Mouse (Mus musculus) layer of hippocampus, adult 9-11 months (tissue): Measurements from ENCODE around the gene Ankdd1a.

Source experiments
- DNase-seq: peaks from one replicate; pipeline ENCODE4 v3.0.0; 2022

Gene Ankdd1a

DNA sequence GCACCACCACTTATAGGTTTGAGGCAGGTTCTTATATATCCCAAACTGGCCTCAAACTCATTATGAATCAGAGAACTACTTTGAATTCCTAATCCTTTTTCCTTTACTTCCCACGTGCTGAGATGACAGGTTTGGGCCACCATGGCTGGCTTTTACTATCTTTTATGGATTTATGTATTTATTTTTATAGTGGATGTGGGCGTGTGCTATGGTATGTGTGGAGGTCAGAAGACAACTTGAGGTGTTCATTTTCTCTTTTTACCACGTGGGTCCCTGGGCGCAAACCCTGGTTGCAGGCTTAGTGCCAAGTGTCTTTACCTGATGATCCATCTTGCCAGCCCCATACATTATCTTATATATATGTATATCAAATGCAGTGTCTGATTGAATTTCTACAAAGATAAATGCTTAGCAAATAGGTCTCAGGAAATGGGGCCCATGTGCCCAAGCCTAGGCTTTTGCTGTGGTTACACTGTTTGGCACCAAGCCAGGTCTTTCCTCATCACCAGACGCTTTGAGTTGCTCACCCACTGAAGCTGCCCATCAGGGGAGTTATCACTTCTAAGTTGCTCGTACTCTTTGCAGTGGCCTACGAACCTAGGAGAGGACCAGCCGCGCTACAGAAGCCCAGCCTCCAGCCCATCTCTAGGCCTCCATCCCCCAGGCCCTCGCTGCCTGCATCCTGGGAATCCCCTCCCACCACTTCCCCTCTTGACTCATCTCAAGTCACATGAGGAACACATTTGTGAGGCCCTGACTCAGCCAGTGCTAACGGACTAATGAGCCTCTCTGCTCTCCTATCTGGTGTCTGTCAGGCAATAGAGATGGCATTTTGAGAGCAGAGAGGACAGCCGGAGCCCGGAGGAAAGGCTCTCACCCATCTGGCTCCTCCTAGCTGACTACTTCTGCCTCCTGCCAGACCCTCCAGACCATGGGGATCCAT, 21.4 kb upstream of the Ankdd1a start:
- peak; percentile 75 for DNase-seq

DNA sequence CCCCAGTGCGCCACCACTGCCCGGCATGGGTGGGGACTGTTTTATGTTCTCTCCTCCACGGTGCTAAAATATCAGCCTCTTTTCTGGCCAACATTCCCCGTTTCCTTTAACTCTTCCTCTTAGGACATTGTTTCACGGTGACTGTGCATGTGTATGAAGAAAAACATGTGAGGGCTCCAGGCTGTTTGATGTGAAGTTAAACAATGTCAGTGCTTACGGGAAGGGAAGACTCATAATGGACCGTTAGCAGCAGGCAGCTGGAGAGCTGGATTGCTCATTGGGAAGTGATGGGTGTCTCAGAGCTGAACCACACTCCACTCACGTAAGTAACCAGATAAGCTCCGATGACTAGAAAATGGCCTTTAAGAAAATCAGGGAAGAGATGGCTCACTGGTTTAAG, 19.7 kb upstream of the Ankdd1a start:
- DNase-seq: no peak

DNA sequence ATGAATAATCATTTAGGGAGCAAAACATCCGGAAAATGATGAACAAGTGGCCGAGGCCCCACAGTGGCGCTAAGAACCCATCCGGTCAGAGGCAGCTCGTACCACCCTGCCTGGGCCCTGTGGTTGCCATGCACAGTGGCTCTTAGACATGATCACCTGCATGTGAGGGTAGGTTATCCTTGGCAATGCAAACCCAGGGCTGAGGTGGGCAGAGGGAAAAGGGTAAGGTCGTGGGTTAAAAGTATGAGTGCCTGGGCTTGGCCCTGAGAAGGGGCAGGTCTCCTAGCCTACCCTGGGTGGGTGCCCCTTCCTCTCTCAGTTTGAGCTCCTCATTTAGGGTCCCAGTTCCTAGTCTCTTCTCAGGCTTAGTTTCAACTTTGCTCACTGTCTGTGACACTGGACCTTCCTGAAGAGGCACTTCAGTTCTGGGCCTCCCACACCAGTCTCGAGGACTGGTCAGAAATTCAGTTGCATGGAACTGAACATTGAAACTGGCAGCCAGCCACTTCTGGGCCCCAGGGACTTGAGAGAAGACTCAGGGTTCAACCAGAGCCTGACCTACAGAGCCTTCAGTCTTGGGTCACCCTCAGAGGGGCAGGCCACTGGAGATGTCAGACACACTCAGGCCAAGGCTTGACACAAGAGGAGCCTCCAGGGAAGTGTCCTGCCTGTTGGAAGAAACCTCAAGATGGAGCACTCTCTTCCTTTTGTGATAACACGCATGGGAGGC, 18.1 kb upstream of the Ankdd1a start:
- DNase-seq: peak; percentile 22

DNA sequence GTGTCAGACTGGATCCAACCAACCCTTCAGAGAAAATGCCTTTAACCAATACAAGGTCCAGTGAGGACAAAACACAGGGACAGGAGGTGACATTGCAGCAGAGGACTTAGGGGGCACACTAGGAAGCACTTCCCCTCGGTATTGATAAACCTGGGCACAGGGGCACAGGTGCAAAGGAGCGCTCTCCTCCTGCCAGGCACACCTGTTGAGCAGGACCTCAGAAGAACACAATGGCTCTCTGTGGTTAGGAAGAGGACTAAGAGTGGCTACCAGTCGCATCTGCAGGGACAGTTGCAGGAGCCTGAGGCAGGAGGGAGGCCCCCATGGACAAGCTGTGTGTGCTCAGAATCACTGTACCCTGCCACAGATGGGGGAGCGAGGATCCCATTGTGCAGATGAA, 16.5 kb upstream of the Ankdd1a start:
- no peak for DNase-seq

DNA sequence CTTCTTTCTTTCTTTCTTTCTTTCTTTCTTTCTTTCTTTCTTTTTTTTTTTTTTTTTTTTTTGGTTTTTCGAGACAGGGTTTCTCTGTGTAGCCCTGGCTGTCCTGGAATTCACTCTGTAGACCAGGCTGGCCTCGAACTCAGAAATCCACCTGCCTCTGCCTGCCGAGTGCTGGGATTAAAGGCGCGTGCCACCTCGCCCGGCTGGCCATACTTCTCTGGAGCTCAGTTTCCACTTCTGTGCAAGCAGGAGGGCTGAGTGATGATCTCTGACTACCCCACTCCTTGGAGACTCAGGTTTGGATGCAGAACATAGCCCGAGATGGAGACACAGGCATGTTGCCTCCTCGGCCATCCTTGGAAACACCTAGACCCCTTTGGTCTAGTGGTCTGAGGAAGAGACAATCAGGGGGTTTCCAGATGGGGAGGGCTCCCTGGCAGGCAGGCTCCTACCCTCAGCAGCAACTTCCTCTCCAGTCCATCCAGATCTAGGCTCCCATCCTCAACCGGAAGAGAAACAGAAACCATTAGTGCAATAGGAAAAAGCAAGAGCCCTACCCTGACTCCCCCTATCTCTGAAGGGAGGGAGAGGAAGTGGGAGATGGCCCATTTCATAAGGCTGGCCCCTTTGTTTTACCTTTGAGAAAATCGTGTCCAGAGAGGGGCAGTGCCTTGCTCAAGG, 15.9 kb upstream of the Ankdd1a start:
- no peak for DNase-seq

DNA sequence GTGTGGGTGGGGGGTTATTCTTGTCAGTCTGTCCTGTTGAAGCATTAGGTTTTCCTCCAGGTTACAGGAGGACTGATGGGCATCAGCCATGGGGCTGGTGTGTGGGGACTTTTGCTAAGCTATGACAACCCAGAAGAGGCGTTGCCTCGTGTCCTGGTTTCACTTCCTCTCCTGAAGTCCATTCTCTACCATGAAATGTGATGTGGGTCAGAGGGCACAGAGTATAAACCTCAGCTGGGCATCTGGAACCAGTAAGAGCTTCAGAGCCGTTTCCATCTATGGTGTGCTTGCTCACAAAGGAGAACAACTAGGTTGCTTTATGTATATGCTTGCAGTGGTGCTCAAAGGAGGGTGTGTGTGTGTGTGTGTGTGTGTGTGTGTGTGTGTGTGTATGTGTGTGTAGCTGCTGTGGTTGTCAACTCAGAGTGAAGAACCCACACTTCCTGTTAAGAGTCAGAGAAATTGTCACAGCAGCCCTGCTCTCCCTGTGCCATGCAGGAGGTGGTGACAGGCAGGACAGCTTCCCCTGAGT, 15.3 kb upstream of the Ankdd1a start:
- DNase-seq: peak; percentile 34

DNA sequence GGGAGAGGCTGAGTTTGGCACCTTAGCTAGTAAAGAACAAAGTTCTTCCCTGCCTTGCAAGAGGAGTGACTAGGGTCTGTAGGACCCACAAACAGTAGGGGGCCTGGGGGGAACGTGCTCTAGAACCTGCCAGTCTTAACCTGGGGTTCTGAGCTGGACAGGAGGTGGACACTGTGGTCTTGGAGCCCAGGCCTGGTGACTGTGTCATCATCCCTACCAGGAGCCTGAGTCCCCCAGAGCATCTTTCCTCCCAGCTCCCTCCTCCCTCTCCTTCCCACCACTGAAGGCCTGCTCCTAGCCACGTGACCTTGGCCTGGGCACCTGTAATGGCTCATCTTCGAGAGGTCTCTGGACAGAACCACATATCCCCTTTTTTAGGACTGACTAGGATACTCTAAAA, 14.1 kb upstream of the Ankdd1a start:
- no peak for DNase-seq

DNA sequence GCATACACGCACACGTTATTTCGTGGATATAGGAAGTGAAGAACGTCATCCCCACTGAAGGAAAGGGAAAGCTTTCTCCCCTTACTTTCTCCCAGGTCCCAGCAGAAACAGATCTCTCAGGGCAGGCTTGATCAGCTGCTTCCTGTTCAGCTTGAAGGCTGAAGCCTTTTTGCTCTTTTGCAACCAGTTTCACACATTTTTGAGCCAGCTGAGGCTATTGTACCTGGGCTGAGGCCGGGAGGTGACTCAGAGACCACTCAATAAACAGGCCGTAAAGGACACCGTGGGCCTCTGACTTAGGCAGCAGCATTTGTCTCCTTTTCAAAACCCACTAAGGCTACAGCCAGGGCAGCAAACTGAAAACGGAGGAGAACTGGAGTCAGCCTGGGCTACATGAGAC, 13.0 kb upstream of the Ankdd1a start:
- DNase-seq: no peak

DNA sequence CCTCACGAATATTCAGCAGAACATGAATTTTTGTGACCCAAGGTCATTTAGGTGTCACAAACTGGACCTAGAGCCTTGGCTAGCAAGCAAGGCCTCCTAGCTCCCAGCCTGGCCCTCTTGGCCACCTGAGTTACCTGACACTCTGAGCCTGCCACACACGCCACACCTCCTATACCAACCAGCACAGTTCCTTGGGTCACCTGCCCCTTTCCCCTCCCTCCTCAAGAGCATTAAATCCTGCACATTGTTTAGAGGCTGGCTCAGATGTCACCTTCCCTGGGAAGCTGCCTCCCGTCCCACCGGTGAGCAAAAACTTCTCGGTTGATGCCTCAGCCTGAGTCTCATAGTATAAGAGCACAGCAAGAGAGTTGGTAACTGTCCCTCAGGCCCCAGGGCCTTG, 11.3 kb upstream of the Ankdd1a start:
- DNase-seq: no peak

DNA sequence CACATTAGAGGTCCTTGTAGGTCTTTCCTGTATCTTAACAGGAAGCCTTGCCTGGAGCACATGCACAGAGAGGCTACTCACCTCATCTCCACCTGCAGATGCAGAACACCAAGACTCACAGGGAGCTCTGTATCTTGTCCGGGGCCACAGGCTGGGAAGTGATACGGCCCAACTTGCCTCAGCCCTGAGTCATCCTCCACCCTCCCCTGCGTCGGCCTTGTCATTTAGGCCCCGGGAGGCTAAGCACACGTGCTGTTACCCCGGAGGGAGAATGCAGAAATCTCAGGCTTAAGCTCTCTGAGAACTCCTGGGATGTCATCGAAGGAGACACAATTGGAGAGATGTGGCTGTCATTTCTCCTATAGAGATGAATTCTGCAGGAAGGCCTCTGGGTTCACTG, 9.7 kb upstream of the Ankdd1a start:
- DNase-seq: no peak

DNA sequence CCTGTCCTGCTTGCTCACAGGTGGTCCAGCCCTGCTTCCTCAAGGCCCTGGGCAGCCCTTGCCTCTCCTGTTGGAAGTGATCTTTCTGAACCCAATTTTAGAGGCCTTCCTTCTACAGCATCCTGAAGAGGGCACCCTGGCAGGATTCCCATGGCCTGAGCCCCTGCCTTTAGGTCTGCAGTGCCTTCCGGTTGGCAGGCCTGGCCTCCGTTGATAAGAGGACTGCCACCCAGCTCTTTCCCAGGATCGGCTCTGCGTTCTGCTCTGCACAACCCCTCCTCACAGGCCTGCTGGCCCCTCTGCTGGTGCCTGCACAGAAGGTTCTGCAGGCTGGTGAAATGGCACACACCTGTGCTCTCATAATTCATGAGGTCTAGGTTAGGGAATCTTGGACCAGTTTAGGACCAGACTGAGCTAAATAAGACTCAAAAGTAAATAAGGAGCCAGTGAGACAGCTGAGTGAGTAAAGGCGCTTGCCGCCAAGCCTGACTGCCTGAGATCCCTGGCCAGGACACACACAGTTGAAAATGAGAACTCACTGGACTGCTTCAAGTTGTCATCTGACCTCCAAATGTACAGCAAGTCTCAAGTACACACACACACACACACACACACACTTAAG, 8.5 kb upstream of the Ankdd1a start:
- no peak for DNase-seq

DNA sequence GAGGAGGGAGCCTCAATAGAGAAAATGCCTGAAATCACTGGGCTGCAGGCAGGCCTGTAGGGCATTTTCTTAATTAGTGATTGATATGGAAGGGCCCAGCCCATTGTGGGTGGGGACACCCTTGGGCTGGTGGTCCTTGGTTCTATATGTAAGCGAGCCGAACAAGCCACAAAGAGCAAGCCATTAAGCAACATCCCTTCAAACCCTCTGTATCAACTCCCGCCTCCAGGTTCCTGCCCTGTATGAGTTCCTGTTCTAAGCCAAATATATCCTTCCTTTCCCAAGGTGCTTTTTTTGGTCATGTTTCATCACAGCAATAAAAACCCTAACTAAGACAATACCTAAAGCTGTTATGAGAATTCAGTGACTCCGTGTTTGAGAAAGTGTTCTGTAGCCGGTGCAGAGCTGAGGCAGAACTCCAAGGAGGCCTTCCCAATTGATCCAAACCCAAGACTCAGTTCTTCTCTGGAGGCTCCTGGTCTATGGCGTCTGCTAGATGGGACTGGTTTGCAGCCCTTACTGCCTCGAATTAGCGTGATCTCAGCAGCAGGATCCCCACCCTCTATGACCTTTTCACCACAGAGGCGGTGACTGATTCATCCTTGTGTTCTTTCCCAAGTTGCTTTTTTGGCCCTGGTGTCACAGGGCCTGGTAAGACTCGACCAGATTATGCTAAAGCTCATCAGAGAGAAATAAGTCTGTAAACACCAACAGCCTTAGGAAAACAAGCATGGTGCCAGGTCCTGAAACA, 5.6 kb upstream of the Ankdd1a start:
- no peak for DNase-seq

DNA sequence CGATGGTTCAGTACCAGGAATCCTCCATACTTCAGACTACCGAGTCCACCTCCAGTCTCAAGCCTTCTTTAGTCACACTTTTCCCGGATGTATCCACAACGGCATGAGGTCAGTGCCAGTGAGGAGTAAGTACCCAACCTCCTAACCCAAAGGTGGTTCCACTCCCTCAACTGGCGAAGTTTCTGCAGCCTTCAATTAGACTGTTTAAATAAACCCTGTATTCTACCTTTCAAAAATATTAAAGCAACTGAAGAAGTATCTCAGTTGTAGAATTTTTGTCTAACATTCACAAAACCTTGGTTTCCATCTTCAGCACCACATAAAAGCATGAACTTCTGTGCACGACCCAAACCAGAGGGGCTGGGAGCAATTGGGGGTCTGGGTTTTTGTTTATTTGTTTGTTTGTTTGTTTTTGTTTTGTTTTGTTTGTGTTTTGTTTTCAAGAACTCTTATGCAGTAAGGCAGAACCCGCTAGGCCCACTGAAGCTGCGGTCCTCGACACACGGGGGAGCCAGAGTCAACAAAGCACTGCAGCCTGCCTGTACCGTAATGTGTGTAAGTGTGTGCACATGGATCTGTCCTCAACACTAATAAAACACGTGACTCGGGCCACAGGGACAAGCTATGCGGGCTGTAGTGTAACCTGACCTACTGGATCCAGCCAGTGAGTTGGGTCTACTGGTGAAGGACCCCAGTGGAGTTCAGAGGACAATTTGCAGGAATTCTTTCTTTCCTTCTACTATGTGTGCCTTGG, 3.8 kb upstream of the Ankdd1a start:
- peak; percentile 85 for DNase-seq

DNA sequence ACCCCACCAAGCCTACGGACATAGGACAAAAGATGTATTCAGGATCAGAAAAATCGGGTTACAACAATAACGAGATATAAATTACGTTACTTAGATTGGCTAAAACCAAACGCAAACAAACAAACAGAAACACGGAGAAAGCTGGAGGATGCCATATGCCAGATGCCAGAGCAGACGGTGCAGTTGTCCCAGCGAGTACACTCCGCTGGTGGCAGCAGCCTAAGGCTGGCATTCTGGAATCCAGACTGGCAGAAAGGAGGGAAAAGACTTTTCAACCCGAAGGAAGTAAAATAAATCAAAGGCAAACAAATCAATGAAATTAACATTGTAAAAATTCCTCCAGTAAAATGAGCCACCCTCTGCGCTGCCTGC, 498 bp upstream of the Ankdd1a start:
- DNase-seq: no peak

DNA sequence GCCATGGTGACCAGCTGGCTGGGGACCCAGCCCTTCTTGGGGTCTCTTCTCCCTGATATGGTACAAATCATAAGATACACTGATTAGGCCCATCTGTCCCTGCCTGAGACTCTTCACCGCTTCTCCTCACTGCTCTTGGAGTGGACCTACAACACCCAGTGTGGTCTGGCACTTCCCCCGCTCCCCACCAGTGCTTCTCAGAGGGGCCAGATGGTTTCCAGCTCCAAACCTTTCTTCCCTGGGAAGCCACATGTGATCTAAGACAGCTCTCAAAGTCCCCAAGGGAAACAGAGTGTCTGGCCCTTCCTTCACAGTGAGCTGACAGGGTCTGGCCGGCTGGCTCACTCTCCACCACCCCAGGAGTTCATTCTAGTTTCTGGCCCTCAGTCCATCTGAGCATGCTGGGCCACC, 5.1 kb downstream of the Ankdd1a start:
- no peak for DNase-seq

DNA sequence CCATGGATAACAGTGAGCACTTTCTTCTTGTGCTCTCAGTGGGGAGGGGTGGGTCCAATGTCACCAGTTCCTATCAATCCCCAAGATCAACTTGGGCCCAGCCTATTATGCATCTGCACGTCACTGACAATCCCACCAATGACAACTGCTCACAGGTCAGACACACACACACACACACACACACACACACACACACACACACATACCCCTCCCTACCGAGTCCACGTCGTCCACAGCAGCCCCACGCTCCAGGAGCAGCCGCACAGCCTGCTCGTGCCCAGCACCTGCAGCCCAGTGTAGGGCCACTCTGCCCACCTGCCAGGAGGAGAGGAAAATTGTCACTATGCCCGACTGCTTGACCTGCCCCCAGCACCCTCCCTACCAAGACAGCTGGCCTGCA, 5.6 kb downstream of the Ankdd1a start:
- DNase-seq: no peak

DNA sequence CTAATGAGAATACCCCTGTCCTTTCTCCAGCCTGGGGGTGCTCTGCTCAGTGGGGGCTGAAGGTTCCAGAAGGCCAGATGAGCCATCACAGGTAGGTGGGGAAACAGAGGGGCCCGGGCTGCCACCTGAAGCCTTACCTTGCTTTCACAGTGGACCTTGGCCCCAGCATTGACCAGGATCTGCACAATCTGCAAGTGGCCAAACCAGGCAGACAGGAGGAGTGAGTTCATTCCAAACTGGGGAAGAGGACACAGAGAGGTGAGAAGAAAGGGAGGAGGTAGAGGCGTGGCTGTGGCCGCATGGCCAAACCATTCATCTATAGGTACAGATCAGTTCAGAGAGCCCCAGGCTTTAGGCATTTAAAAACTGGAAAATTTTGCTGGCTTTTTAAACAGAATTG, 7.5 kb downstream of the Ankdd1a start:
- DNase-seq: no peak

DNA sequence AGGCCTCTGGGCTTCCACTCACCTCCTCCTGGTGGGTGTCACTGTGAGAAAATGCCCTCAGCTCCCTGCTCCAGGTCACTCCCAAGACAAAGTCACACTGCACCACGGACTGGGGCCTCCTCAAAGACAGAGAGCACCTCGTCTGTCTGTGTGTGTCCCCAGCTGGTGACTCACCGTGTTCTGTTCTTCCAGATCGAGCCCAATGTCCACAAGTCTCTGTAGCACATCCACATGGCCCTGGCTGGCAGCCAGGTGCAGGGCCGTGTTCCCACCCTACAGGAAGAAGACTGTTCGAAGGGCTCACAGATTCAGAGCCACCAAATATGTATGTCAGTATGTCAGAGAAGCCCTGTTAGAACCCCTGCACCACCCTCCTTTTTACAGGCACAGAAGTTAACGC, 11.5 kb downstream of the Ankdd1a start:
- DNase-seq: no peak

DNA sequence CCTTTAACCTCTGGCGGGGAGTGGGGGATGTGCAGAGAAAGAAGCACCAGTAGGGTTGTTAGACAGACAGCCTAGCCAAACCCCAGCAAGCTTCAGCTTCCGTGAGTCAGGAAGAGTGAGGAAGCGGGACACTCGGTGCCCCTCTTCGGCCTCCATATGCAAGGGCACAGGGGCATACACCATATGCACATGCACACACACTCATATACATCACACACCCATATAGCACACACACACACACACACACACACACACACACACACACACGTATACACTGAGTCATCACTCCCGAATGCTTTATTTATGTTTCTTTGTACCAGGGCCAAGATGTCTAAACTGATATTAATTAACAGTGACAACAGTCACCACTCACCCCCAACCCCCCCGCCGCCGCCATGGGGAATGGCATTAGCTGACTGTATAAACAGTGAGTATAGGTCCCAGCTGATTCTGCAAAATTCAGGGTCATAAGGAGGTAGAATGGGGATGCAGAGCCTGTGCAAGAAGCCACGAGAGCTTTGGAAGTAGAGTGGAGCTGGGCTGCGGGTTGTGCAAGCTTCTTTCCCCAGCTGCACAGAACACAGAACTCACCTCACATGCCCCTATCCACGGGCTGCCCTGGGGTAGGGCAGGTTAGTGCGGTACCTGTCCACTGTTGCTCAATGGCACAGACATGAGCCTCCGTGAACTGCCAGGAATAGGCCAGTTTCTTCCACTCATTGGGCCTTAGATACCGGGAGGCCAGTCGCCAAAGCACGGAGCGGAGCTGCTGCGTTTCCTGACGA, 17.1 kb downstream of the Ankdd1a start:
- no peak for DNase-seq

DNA sequence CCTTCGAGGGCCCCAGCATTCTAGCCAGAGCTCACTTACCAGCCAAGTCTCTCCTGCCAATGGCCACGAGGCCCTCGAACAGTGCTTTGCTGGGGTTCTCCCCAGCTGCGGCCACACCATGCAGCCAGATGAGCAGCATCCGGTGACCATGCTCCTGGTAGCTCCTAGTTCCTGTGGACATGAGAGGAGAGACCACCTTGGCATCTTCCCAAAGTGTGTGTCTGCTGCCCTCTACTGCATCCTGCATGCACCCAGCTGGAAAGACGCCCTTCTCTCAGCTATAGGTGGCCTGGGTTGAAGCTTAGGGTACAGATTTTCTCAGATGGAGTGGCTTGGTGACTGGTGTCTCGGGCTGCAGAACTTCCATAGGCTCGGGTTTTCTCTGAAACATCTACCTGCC, 17.8 kb downstream of the Ankdd1a start:
- DNase-seq: no peak

DNA sequence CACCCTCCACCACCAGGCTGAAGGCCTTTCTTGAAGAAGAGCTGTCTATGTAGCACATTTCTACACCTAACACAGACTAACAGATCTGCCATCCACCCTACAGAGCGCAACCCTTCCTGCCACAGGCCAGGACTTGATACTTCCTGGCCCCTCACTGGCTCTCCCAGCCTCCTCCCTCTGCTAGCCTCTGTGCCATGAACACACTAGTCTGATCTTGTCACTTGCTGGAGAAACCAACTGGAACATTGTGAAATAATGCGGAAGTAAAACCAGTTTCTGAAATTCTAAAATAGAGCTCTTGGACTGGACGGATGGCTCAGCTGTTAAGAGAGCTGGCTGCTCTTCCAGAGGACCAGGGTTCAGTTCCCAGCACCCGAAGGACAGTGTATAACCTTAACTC, 27.1 kb downstream of the Ankdd1a start:
- DNase-seq: no peak
